Comparison of ENCODE assay signal across 9 mouse cellular contexts in genomic region chr2:60082984-60083636, GRCm38 (mm10).
DNase-seq lines count a peak whose midpoint lies in the region; ATAC-seq and TF ChIP-seq lines count a peak whose summit lies in the region.
"Had no signal": no experiment of that assay in that cellular context is flagged by ENCODE, and none has a peak within 500 bp of the region (broad histone marks: within the 10 kb centered on the region; RNA-seq: fewer than 3 reads in every experiment).

No protein-coding gene starts in this region.

- peaks cover 10% of the 10 kb centered on the region; the same call in 1 of the 2 replicates for H3K4me1 ChIP-seq in lung, postnatal 0 days (ENCODE audit: insufficient read depth, low read depth, low read length)
- H3K4me1 ChIP-seq in heart, embryonic 12.5 days (replicated peaks): peaks cover 43% of the 10 kb centered on the region

- no peaks in the 10 kb centered on the region for H3K27me3 ChIP-seq in lung, postnatal 0 days (replicated peaks; ENCODE audit: insufficient read depth, low read length)
- no peaks in the 10 kb centered on the region for H3K27me3 ChIP-seq in heart, embryonic 12.5 days (replicated peaks)

- DNase-seq in cerebellum, adult 9-10 months: peak; percentile 26
- DNase-seq in cerebellum, adult 11-12 months: no peak
- DNase-seq in lung, postnatal 0 days (ENCODE audit: low spot score): peak; percentile 51
- DNase-seq in lung, postnatal 4 days: no peak
- DNase-seq in spleen, postnatal 14 days (ENCODE audit: low spot score in 2 of 2): no peak
- DNase-seq in gastrocnemius, adult 8-10 months (ENCODE audit: low spot score in 2 of 2): no peak

- ATAC-seq in lung, postnatal 0 days: no peak
- no peak for ATAC-seq in heart, embryonic 12.5 days (ENCODE audit: insufficient number of reproducible peaks, low FRiP score)
- peak; percentile 47; the same call in 1 of the 2 replicates for ATAC-seq in megakaryocyte progenitor cell, adult 5-6 weeks (replicated peaks; ENCODE audit: poor library complexity)

- TF ChIP-seq EP300 in lung, postnatal 0 days (IDR thresholded peaks at IDR 0.05): no peak

- H3K9me3 ChIP-seq in lung, postnatal 0 days (ENCODE audit: low read length): no peaks in the 10 kb centered on the region
- H3K9me3 ChIP-seq in heart, embryonic 12.5 days (replicated peaks): no peaks in the 10 kb centered on the region
- H3K9me3 ChIP-seq: G1E had no signal

- no peak overlapping the region for H3K9ac ChIP-seq in lung, postnatal 0 days (replicated peaks; ENCODE audit: low read depth)
- no peak overlapping the region for H3K9ac ChIP-seq in heart, embryonic 12.5 days

- H3K27ac ChIP-seq in lung, postnatal 0 days (ENCODE audit: low read length): peak overlapping the region; percentile 8
- H3K27ac ChIP-seq in heart, embryonic 12.5 days (ENCODE audit: poor library complexity, severe bottlenecking): peak overlapping the region; percentile 3; the same call in 1 of the 2 replicates

- TF ChIP-seq CTCF in lung, postnatal 0 days (IDR thresholded peaks at IDR 0.05): no peak

- 42% methylated on average over 7 of the region's 7 CpGs for WGBS in lung, postnatal 0 days
- 60% methylated on average over 7 of the region's 7 CpGs for WGBS in heart, embryonic 12.5 days

- H3K4me3 ChIP-seq in lung, postnatal 0 days (ENCODE audit: low read depth, low read length): no peak overlapping the region
- no peak overlapping the region for H3K4me3 ChIP-seq in heart, embryonic 12.5 days

- H3K4me2 ChIP-seq in lung, postnatal 0 days (replicated peaks; ENCODE audit: low read depth, low read length): no peak overlapping the region
- H3K4me2 ChIP-seq in heart, embryonic 12.5 days: no peak overlapping the region

- H3K36me3 ChIP-seq in lung, postnatal 0 days (ENCODE audit: insufficient read depth, low read length): no peaks in the 10 kb centered on the region
- no peaks in the 10 kb centered on the region for H3K36me3 ChIP-seq in heart, embryonic 12.5 days

Comparison
In these comparisons a context has a peak if more than half of its experiments do, and no peak if none do; other contexts are left out.
1. DNase-seq: peak in cerebellum, adult 9-10 months (single experiment) and lung, postnatal 0 days (single experiment); none in cerebellum, adult 11-12 months (single experiment), lung, postnatal 4 days (0 of 2), spleen, postnatal 14 days (0 of 2) and gastrocnemius, adult 8-10 months (0 of 2).